Mouse (Mus musculus) liver, embryonic 14.5 days (tissue): ENCODE results near the gene Hepacam2. TPM values are rescaled to one million over a fixed set of nuclear protein-coding genes. Genes with fewer than 3 reads are reported as not detected.
A peak's percentile ranks its signal among the peaks of the same experiment; 100 is the strongest.

Source experiments
- ATAC-seq: fragments of 200-750 bp; cut with Nextera tagmentation; 2 replicates; pipeline ENCODE4 v1.8.0; 2017; ENCODE audit warnings: moderate number of reproducible peaks, mild to moderate bottlenecking, moderate library complexity; ENCODE audit not compliant: insufficient read depth
- DNase-seq, 3 experiments: peaks; one replicate each; pipeline ENCODE4 v3.0.0-alpha.2; 2012 to 2013; ENCODE audit warnings: low read depth in 3 of 3, low spot score in 3 of 3
- H3K27ac ChIP-seq: fragments of 300-500 bp; sonication (generic); 2 replicates; pipeline ENCODE4 v1.5.1; 2014; ENCODE audit warnings: moderate library complexity, mild to moderate bottlenecking, control low read depth, inconsistent platforms
- H3K27me3 ChIP-seq: fragments of 300-500 bp; sonication (generic); 2 replicates; pipeline ENCODE4 v1.6.1; 2014; ENCODE audit warnings: mild to moderate bottlenecking, low read length, moderate library complexity; ENCODE audit not compliant: control insufficient read depth, insufficient read depth
- H3K36me3 ChIP-seq: fragments of 300-500 bp; sonication (generic); replicated peaks from 2 replicates; pipeline ENCODE4 v1.6.1; 2014; ENCODE audit warnings: low read depth; ENCODE audit not compliant: control insufficient read depth, insufficient read depth
- H3K4me1 ChIP-seq, 2 experiments: fragments of 200-500 bp in 1 of 2; fragments of 300-500 bp in 1 of 2; sonication (generic) in 1 of 2; replicated peaks; 2 replicates each; pipeline ENCODE4 v1.6.1; 2012 to 2014; ENCODE audit warnings: antibody characterized with exemption in 1 of 2, inconsistent platforms in 1 of 2, low read length in 1 of 2; ENCODE audit not compliant: control insufficient read depth in 2 of 2, insufficient read depth in 2 of 2
- H3K4me2 ChIP-seq: fragments of 300-500 bp; sonication (generic); 2 replicates; pipeline ENCODE4 v1.6.1; 2014; ENCODE audit warnings: low read depth, mild to moderate bottlenecking, control low read depth, moderate library complexity
- H3K4me3 ChIP-seq, 2 experiments: fragments of 200-500 bp in 1 of 2; fragments of 300-500 bp in 1 of 2; sonication (generic) in 1 of 2; 2 replicates each; pipeline ENCODE4 v1.5.1; 2012 to 2014; ENCODE audit warnings: low read depth in 2 of 2, low read length in 2 of 2, mild to moderate bottlenecking in 2 of 2, control low read depth in 1 of 2, inconsistent platforms in 1 of 2, moderate library complexity in 1 of 2; ENCODE audit not compliant: insufficient read depth in 1 of 2
- H3K9ac ChIP-seq: fragments of 300-500 bp; sonication (generic); replicated peaks from 2 replicates; pipeline ENCODE4 v1.6.1; 2014; ENCODE audit warnings: mild to moderate bottlenecking, control low read depth, moderate library complexity
- H3K9me3 ChIP-seq: fragments of 300-500 bp; sonication (generic); 2 replicates; pipeline ENCODE4 v1.6.1; 2016; ENCODE audit warnings: low read length, mixed read lengths; ENCODE audit not compliant: control insufficient read depth
- CTCF ChIP-seq: IDR thresholded peaks from 2 replicates; pipeline ENCODE4 v1.5.1; 2016; ENCODE audit warnings: antibody characterized with exemption, low read depth, control low read depth
- EP300 ChIP-seq: IDR thresholded peaks from 2 replicates; pipeline ENCODE4 v1.6.1; 2016; ENCODE audit warnings: antibody characterized with exemption, low read depth
- WGBS: fragments of 180-500 bp; shearing (Covaris S2); extraction: QIAGEN DNeasy Blood & Tissue Kit; methylation state at CpG from one replicate; pipeline ENCODE4 v1.1.7; 2014; ENCODE audit not compliant: insufficient replicate concordance; 5-methylcytosine and 5-hydroxymethylcytosine counted together
- polyA plus RNA-seq, 2 experiments: library from polyadenylated mRNA; depleted of rRNA in 1 of 2; stranded (reverse) in 1 of 2; unstranded in 1 of 2; fragments of >200 nt; fragmentation: Nextera tagmentation in 1 of 2; extraction: Ambion mirVana in 1 of 2; gene quantifications; 2 replicates each; pipeline versions ENCODE4 v1.2.1 to v1.2.3; 2012 to 2014

Hepacam2 gene
- polyA plus RNA-seq, 2 experiments: 0.03 TPM; not detected in 1

GRCm38 (mm10) chr6:3507078-3507477 lies 9.0 kb upstream of the Hepacam2 start:
- no peak overlapping the region for H3K4me2 ChIP-seq
- H3K9me3 ChIP-seq: no peaks in the 10 kb centered on the region
- no peak overlapping the region; the same call in 1 of the 2 replicates for H3K9ac ChIP-seq
- H3K27me3 ChIP-seq: no peaks in the 10 kb centered on the region
- H3K4me1 ChIP-seq: no peaks in the 10 kb centered on the region
- H3K27ac ChIP-seq: no peak overlapping the region
- TF ChIP-seq EP300 (no peak), CTCF (no peak)
- 42% methylated on average over 4 of the region's 4 CpGs for WGBS
- no peak for DNase-seq
- H3K4me3 ChIP-seq: no peak overlapping the region
- ATAC-seq: peak; percentile 37; the same call in 1 of the 2 replicates
- no peaks in the 10 kb centered on the region for H3K36me3 ChIP-seq

GRCm38 (mm10) chr6:3505289-3505688 lies 7.2 kb upstream of the Hepacam2 start:
- Histone ChIP-seq H3K27me3 (no peaks in the 10 kb centered on the region), H3K4me1 (no peaks in the 10 kb centered on the region), H3K27ac (no peak overlapping the region), H3K4me3 (no peak overlapping the region), H3K36me3 (no peaks in the 10 kb centered on the region), H3K4me2 (no peak overlapping the region), H3K9me3 (no peaks in the 10 kb centered on the region), H3K9ac (no peak overlapping the region)
- ATAC-seq (no peak), DNase-seq (no peak)
- 67% methylated on average over 5 of the region's 5 CpGs for WGBS
- TF ChIP-seq EP300 (no peak), CTCF (no peak)

GRCm38 (mm10) chr6:3500286-3500685 lies 2.2 kb upstream of the Hepacam2 start:
- H3K4me2 ChIP-seq: no peak overlapping the region
- peaks cover 0 to 9% of the 10 kb centered on the region in 2 experiments; a peak in 2 of 4 replicates for H3K4me1 ChIP-seq
- H3K27me3 ChIP-seq: no peaks in the 10 kb centered on the region
- no peaks in the 10 kb centered on the region for H3K36me3 ChIP-seq
- H3K9me3 ChIP-seq: no peaks in the 10 kb centered on the region
- H3K27ac ChIP-seq: no peak overlapping the region
- H3K9ac ChIP-seq: no peak overlapping the region
- DNase-seq (no peak), ATAC-seq (no peak)
- no peak for TF ChIP-seq EP300
- TF ChIP-seq CTCF: no peak
- 63% methylated on average over 3 of the region's 3 CpGs for WGBS
- H3K4me3 ChIP-seq: no peak overlapping the region

GRCm38 (mm10) chr6:3496210-3496609 lies 1.9 kb downstream of the Hepacam2 start:
- peak; percentile 20 to 37 (median 36) for DNase-seq

GRCm38 (mm10) chr6:3494285-3494684 lies 3.8 kb downstream of the Hepacam2 start:
- no peak overlapping the region for H3K9ac ChIP-seq
- no peaks in the 10 kb centered on the region for H3K27me3 ChIP-seq
- H3K27ac ChIP-seq: no peak overlapping the region
- H3K36me3 ChIP-seq: no peaks in the 10 kb centered on the region
- TF ChIP-seq CTCF (no peak), EP300 (no peak)
- no peak for ATAC-seq
- H3K4me2 ChIP-seq: no peak overlapping the region
- H3K4me1 ChIP-seq: peaks cover 0 to 7% of the 10 kb centered on the region in 2 experiments; a peak in 2 of 4 replicates
- no peaks in the 10 kb centered on the region for H3K9me3 ChIP-seq
- 65% methylated on average over 5 of the region's 5 CpGs for WGBS
- no peak overlapping the region for H3K4me3 ChIP-seq
- DNase-seq: no peak

More at GRCm38 (mm10) chr6:3496210-3496609, 1.9 kb downstream of the Hepacam2 start:
- Histone ChIP-seq H3K9me3 (no peaks in the 10 kb centered on the region), H3K27me3 (no peaks in the 10 kb centered on the region), H3K27ac (no peak overlapping the region), H3K36me3 (no peaks in the 10 kb centered on the region), H3K4me1 (peaks cover 0 to 9% of the 10 kb centered on the region in 2 experiments; a peak in 2 of 4 replicates), H3K4me3 (no peak overlapping the region), H3K9ac (no peak overlapping the region), H3K4me2 (no peak overlapping the region)
- peak; percentile 60; the same call in 1 of the 2 replicates for TF ChIP-seq CTCF
- TF ChIP-seq EP300: no peak
- 1% methylated on average over 2 of the region's 2 CpGs for WGBS
- ATAC-seq: no peak
